Mouse (Mus musculus): ENCODE measurements around the gene Nyap1. TPM values are rescaled to one million over a fixed set of nuclear protein-coding genes. Genes with fewer than 3 reads are reported as not detected.

The Nyap1 gene
- polyA plus RNA-seq, 1 experiment from 2014 or later: 5.1 TPM

Other genes starting within 250 kb of the Nyap1 start
- 56.1 and 59.4 TPM in 2 replicates for gene Pop7, start 239.1 kb downstream of the Nyap1 start, polyA plus RNA-seq (2016; fragmentation: Nextera tagmentation; extraction: Ambion mirVana)
- gene Gigyf1, start 223.1 kb downstream of the Nyap1 start, polyA plus RNA-seq (2016; fragmentation: Nextera tagmentation; extraction: Ambion mirVana): 13.5 and 14.0 TPM in 2 replicates
- 2.9 and 4.8 TPM in 2 replicates for gene Epo, start 208.4 kb downstream of the Nyap1 start, polyA plus RNA-seq (2016; fragmentation: Nextera tagmentation; extraction: Ambion mirVana)
- gene Gnb2, start 208.1 kb downstream of the Nyap1 start, polyA plus RNA-seq (2016; fragmentation: Nextera tagmentation; extraction: Ambion mirVana): 287 and 288 TPM in 2 replicates
- gene Actl6b, start 188.1 kb downstream of the Nyap1 start, polyA plus RNA-seq (2016; fragmentation: Nextera tagmentation; extraction: Ambion mirVana): 2.0 and 4.8 TPM in 2 replicates
- gene Tfr2, start 171.8 kb downstream of the Nyap1 start, polyA plus RNA-seq (2016; fragmentation: Nextera tagmentation; extraction: Ambion mirVana): 1.3 and 2.5 TPM in 2 replicates
- gene Mospd3, start 140.5 kb downstream of the Nyap1 start, polyA plus RNA-seq (2016; fragmentation: Nextera tagmentation; extraction: Ambion mirVana): 14.2 and 15.1 TPM in 2 replicates
- 61.7 and 62.5 TPM in 2 replicates for gene Pcolce, start 127.8 kb downstream of the Nyap1 start, polyA plus RNA-seq (2016; fragmentation: Nextera tagmentation; extraction: Ambion mirVana)
- 0.09 and 0.26 TPM in 2 replicates for gene Fbxo24, start 112.6 kb downstream of the Nyap1 start, polyA plus RNA-seq (2016; fragmentation: Nextera tagmentation; extraction: Ambion mirVana)
- gene Lrch4, start 112.5 kb downstream of the Nyap1 start, polyA plus RNA-seq (2016; fragmentation: Nextera tagmentation; extraction: Ambion mirVana): 29.0 and 33.4 TPM in 2 replicates
- gene Gm20605, start 112.4 kb downstream of the Nyap1 start, polyA plus RNA-seq (2016; fragmentation: Nextera tagmentation; extraction: Ambion mirVana): 11.7 and 14.0 TPM in 2 replicates
- 7.3 and 9.8 TPM in 2 replicates for gene Sap25, start 100.3 kb downstream of the Nyap1 start, polyA plus RNA-seq (2016; fragmentation: Nextera tagmentation; extraction: Ambion mirVana)
- 0.31 and 0.42 TPM in 2 replicates for gene Irs3, start 95.9 kb downstream of the Nyap1 start, polyA plus RNA-seq (2016; fragmentation: Nextera tagmentation; extraction: Ambion mirVana)
- 27.2 and 28.0 TPM in 2 replicates for gene Agfg2, start 56.9 kb downstream of the Nyap1 start, polyA plus RNA-seq (2016; fragmentation: Nextera tagmentation; extraction: Ambion mirVana)
- 71.0 and 72.0 TPM in 2 replicates for gene Tsc22d4, start 4.1 kb upstream of the Nyap1 start, polyA plus RNA-seq (2016; fragmentation: Nextera tagmentation; extraction: Ambion mirVana)
- 47.5 and 49.2 TPM in 2 replicates for gene Ppp1r35, start 37.2 kb upstream of the Nyap1 start, polyA plus RNA-seq (2016; fragmentation: Nextera tagmentation; extraction: Ambion mirVana)
- gene Mepce, start 46.0 kb upstream of the Nyap1 start, polyA plus RNA-seq (2016; fragmentation: Nextera tagmentation; extraction: Ambion mirVana): 10.0 and 11.5 TPM in 2 replicates
- gene Zcwpw1, start 46.2 kb upstream of the Nyap1 start, polyA plus RNA-seq (2016; fragmentation: Nextera tagmentation; extraction: Ambion mirVana): 12.9 and 14.8 TPM in 2 replicates
- 0.43 and 0.58 TPM in 2 replicates for gene Pilra, start 94.7 kb upstream of the Nyap1 start, polyA plus RNA-seq (2016; fragmentation: Nextera tagmentation; extraction: Ambion mirVana)
- gene Pilrb1, start 116.5 kb upstream of the Nyap1 start, polyA plus RNA-seq (2016; fragmentation: Nextera tagmentation; extraction: Ambion mirVana): not detected in 2 replicates
- gene Pilrb2, start 130.2 kb upstream of the Nyap1 start, polyA plus RNA-seq (2016; fragmentation: Nextera tagmentation; extraction: Ambion mirVana): not detected in 2 replicates
- gene Cyp3a13, start 180.0 kb upstream of the Nyap1 start, polyA plus RNA-seq (2016; fragmentation: Nextera tagmentation; extraction: Ambion mirVana): not detected in 2 replicates
- gene Gjc3, start 221.5 kb upstream of the Nyap1 start, polyA plus RNA-seq (2016; fragmentation: Nextera tagmentation; extraction: Ambion mirVana): not detected in 2 replicates
- not detected in 2 replicates for gene Azgp1, start 239.9 kb upstream of the Nyap1 start, polyA plus RNA-seq (2016; fragmentation: Nextera tagmentation; extraction: Ambion mirVana)